Mouse (Mus musculus): ENCODE data around the gene Fap.

The Fap gene

GRCm38 (mm10) chr2:62526399-62526798 is 47.5 kb downstream of the Fap start:
- no peak for DNase-seq (ENCODE audit: low spot score in 2 of 2)

DNA sequence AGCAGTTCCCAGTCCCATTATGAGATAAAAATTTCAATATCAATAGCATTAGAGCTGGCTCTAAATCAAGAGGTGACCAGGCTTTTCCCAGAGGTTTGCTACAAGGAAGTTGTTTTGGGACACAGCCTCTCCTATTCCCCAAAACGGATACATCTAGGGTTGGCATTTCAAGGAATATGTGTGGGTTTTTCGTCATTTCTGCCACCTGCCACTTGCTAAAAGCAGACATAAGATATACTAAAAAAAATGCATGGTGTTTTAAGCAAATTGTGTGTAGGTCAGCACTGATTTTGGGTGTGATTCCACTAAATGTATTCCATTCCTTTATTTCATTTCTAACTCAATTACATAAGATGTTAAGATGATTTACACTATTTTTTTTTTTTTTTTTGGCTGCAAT is 56.1 kb downstream of the Fap start:
- no peak for DNase-seq (ENCODE audit: low spot score in 2 of 2)

GRCm38 (mm10) chr2:62514477-62514876 is 59.4 kb downstream of the Fap start:
- no peak for DNase-seq (ENCODE audit: low spot score in 2 of 2)

DNA sequence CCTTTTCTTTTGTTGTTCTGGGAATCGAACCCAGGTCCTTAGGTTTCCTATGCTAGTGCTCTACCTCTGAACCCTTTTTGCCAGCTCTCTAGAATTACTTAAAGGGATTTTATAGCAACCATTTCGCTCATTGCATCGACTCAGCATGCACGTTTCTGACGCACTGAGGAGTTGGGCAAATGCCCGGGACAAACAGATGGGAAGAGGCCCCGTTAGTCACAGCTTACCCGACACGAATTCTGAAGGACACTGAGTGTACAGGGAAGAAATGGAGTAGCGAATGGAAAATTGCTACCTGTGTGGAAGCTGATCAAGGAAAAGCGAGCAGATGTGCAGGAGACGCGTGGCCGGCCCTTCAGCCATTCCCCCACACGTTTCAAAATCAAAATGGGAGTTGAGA is 60.4 kb downstream of the Fap start:
- DNase-seq (ENCODE audit: low spot score in 2 of 2), result no peak

GRCm38 (mm10) chr2:62507130-62507529 is 66.7 kb downstream of the Fap start:
- DNase-seq (ENCODE audit: low spot score in 2 of 2), result no peak

DNA sequence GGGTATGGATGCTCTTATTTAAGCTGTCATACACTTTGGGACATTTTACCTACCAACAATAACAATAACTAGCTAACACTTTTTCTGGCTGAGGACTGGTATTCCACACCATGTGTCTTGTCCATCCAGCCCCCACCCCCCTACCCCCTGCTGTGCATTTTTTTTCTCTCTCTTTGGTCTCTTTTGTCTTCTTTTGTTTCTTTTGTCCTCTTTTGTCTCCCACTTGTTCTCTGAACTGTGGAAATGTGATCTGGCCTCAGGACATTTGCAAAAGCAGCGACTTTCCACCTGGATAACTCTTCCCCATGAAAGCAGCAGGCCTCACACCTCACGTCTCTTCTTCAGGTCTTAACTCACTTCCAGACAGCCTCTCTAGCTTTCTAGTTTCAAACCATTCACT is 67.4 kb downstream of the Fap start:
- DNase-seq (ENCODE audit: low spot score in 2 of 2), result no peak

DNA sequence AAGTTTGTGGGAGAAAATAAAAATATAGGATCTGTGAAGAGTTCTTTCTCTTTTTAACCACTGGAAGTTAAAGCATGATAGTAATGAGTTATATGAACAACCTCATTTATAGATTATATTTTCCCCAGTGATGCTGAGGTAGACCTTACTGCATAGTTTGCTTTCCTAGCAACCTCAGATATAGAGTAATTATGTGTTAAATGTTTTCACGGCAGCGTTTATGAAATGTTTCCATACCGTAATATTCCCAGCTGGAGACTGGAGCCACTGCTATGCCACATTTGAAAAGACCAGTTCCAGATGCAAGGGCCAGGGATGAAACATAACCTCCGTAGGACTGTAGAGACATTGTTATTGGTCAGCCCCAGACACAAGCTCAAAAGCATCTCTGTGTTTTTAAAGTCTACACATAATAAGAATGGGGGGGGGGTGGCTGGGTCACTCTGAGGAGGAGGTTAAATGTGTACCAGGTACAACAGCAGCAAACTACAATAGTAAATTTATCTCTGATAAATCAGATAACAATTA is 69.5 kb downstream of the Fap start:
- no peak for DNase-seq (ENCODE audit: low spot score in 2 of 2)

GRCm38 (mm10) chr2:62503326-62503725 is 70.5 kb downstream of the Fap start:
- no peak for DNase-seq (ENCODE audit: low spot score in 2 of 2)

DNA sequence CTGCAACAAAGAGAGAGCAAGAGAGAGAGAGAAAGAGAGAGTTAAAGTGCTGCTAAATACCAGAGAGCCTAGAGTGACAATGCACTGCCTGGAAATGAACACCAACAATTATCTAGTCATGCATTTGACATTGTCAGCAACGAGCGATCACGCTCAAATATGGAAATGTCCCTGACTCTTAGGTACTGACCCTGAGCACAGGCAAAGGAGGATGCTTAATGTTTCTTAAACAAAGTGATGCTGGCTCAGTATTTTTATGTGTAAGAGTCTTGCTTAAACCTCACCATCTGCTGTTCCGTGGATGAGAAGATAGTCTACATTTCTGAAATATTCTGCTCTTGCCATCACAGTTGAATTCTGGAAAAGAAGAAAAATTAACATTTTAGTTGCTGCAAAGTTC is 71.4 kb downstream of the Fap start:
- DNase-seq (ENCODE audit: low spot score in 2 of 2), result no peak

GRCm38 (mm10) chr2:62498821-62499220 is 75.1 kb downstream of the Fap start:
- DNase-seq (ENCODE audit: low spot score in 2 of 2), result no peak

- no peak for DNase-seq (ENCODE audit: low spot score in 2 of 2)
Measured at GRCm38 (mm10) chr2:62498086-62498485, 75.8 kb downstream of the Fap start.

- DNase-seq (ENCODE audit: low spot score in 2 of 2), result no peak
Measured at GRCm38 (mm10) chr2:62497333-62498002, 76.4 kb downstream of the Fap start.

DNA sequence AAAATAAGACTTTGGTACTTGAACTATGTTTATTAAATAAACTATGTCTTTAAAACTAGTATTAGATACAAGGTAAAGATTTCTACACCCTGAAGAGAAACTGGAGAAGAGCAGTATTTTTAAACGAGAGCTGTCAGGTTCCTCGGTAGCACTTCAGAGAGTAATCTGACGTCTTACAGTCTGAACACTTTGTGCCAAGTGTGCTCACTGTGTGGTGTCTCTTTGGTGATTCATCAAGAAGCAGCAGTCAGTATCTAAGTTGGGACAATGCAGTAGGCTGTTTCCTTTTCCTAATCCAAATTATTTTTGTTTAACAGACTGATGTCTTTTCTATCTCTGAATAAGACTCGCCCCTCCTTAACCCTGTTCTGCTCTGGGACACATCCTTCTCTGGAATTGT is 78.5 kb downstream of the Fap start:
- no peak for DNase-seq (ENCODE audit: low spot score in 2 of 2)

DNA sequence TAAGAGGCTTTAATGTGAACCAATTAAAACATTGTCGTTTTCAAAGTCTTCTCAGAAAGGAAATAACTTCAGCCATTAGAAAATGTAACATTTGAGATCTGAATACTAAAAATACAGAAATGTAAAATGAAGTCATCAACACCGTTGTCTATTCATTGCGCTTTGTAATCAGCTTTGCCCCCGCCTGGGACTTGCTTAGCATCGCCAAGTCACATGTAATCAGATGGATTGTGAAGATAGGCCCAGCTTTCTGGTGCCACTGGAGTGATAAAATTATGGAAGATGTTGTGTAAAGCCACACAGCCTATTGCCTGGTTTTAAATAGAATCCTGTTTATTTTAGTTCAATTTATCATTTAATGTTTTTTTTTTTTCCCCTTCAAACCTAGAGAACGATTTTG is 84.0 kb downstream of the Fap start:
- no peak for DNase-seq (ENCODE audit: low spot score in 2 of 2)

GRCm38 (mm10) chr2:62484906-62485305 is 89.0 kb downstream of the Fap start:
- no peak for DNase-seq (ENCODE audit: low spot score in 2 of 2)

GRCm38 (mm10) chr2:62483550-62483949 is 90.3 kb downstream of the Fap start, which contains the start of gene Gcg:
Gcg (minus strand) TSS chr2:62483650.
- no peak for DNase-seq (ENCODE audit: low spot score in 2 of 2)

DNA sequence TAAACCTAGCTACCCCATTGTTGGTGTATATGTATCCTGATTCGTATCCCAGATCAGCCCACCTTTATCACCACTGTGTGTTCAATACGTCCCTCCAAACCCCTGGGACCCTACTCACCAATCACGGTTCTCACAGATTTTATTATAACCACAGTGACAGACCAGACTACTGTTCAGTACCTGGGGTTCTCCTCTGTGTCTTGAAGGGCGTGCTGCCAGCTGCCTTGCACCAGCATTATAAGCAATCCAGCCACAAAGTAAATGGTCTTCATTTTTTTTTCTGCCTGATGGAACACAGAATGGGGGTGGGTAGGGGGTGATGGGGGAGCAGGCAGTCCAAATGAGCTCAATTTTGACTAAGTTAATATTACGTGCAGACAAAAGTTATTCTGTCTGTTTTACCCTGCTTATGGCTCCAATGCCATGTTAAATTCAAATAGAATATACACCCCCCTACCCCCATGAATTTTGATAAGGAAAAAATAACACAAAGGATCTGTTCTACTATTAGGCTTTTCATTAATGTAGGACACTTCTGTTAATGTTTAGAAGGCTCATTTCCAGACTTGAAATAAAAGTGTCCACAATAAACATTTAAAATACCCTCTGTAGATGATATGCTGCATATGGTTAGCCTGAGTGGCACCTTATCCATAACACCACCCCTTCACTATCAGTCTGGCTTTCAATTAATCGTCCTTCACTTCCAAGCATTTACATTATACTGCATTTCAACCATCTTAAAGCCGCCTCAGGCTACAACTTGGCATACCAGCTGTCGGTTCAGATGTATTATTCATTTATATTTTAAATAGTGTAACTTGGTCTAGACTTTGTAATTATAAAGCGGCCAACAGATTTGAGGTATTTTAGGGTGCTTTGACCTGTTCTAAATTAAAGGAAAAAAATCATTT is 93.3 kb downstream of the Fap start:
- no peak for DNase-seq (ENCODE audit: low spot score in 2 of 2)

GRCm38 (mm10) chr2:62469551-62469950 is 104.3 kb downstream of the Fap start:
- DNase-seq (ENCODE audit: low spot score in 2 of 2), result no peak

DNA sequence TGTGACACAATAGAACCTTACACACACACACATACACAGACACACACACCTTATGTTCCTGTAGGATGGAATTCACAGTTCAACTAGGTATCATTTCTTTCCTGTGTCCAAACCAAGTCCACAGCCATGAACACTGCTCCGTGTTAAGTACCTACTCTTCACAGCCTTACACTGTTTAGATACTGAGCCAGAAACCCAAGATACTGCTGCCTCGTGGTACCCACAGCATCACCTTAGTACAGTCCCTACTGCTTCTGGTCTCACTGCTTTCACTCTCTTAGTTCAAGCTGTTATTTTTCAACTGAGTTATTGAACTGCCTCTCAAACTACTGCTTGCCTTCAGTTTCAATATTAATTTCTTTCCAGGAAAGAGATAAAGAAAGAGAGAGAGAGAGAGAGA is 110.6 kb downstream of the Fap start:
- no peak for DNase-seq (ENCODE audit: low spot score in 2 of 2)

GRCm38 (mm10) chr2:62462174-62462573 is 111.7 kb downstream of the Fap start:
- DNase-seq (ENCODE audit: low spot score in 2 of 2), result no peak

GRCm38 (mm10) chr2:62460815-62461450 is 112.9 kb downstream of the Fap start:
- no peak for DNase-seq (ENCODE audit: low spot score in 2 of 2)

- DNase-seq (ENCODE audit: low spot score in 2 of 2), result no peak
Measured at GRCm38 (mm10) chr2:62460231-62460710, 113.6 kb downstream of the Fap start.

Measured in urinary bladder, postnatal 36 days (tissue).